Mouse (Mus musculus): Measurements from ENCODE around the gene Tns4.

Tns4 gene

GRCm38 (mm10) chr11:99047120-99047519 lies 42.0 kb downstream of the Tns4 start:
- no peak for DNase-seq (ENCODE audit: low read depth, low spot score)

- DNase-seq (ENCODE audit: low read depth, low spot score) = no peak
Observed at GRCm38 (mm10) chr11:99045159-99045889, 43.8 kb downstream of the Tns4 start.

- no peak for DNase-seq (ENCODE audit: low read depth, low spot score)
Observed at GRCm38 (mm10) chr11:99044306-99044705, 44.8 kb downstream of the Tns4 start.

GRCm38 (mm10) chr11:99043632-99044031 lies 45.5 kb downstream of the Tns4 start:
- no peak for DNase-seq (ENCODE audit: low read depth, low spot score)

GRCm38 (mm10) chr11:99042834-99043431 lies 46.2 kb downstream of the Tns4 start:
- DNase-seq (ENCODE audit: low read depth, low spot score) = no peak

GRCm38 (mm10) chr11:99041841-99042780 lies 47.0 kb downstream of the Tns4 start:
- no peak for DNase-seq (ENCODE audit: low read depth, low spot score)

- DNase-seq (ENCODE audit: low read depth, low spot score) = no peak
Observed at GRCm38 (mm10) chr11:99041051-99041729, 47.9 kb downstream of the Tns4 start, which contains the start of gene Igfbp4. Gene Igfbp4 (plus strand): TSS chr11:99041244.

- DNase-seq (ENCODE audit: low read depth, low spot score) = no peak
Observed at GRCm38 (mm10) chr11:99040346-99040974, 48.6 kb downstream of the Tns4 start.

- peak; percentile 74 for DNase-seq (ENCODE audit: low read depth, low spot score)
Observed at GRCm38 (mm10) chr11:99039782-99040181, 49.3 kb downstream of the Tns4 start.

GRCm38 (mm10) chr11:99036254-99036653 lies 52.9 kb downstream of the Tns4 start:
- DNase-seq (ENCODE audit: low read depth, low spot score) = no peak

GRCm38 (mm10) chr11:99035350-99035749 lies 53.8 kb downstream of the Tns4 start:
- no peak for DNase-seq (ENCODE audit: low read depth, low spot score)

GRCm38 (mm10) chr11:99026899-99027440 lies 62.1 kb downstream of the Tns4 start:
- DNase-seq (ENCODE audit: low read depth, low spot score) = no peak

GRCm38 (mm10) chr11:99025878-99026277 lies 63.2 kb downstream of the Tns4 start:
- DNase-seq (ENCODE audit: low read depth, low spot score) = no peak

GRCm38 (mm10) chr11:99024468-99025134 lies 64.5 kb downstream of the Tns4 start:
- DNase-seq (ENCODE audit: low read depth, low spot score) = no peak

GRCm38 (mm10) chr11:99023500-99024467 lies 65.3 kb downstream of the Tns4 start, which contains the start of gene Top2a:
Gene Top2a (minus strand): TSS chr11:99024189.
- peak; percentile 98 for DNase-seq (ENCODE audit: low read depth, low spot score)

GRCm38 (mm10) chr11:99023094-99023493 lies 66.0 kb downstream of the Tns4 start:
- DNase-seq (ENCODE audit: low read depth, low spot score) = no peak

- no peak for DNase-seq (ENCODE audit: low read depth, low spot score)
Observed at GRCm38 (mm10) chr11:99022384-99022933, 66.6 kb downstream of the Tns4 start.

GRCm38 (mm10) chr11:99019844-99020243 lies 69.3 kb downstream of the Tns4 start:
- DNase-seq (ENCODE audit: low read depth, low spot score) = no peak
